Mouse (Mus musculus) small intestine, adult 2 months (tissue): Measurements from ENCODE around the gene Tmed3. TPM values are rescaled to one million over a fixed set of nuclear protein-coding genes. Genes with fewer than 3 reads are reported as not detected.
A peak's percentile ranks its signal among the peaks of the same experiment; 100 is the strongest.

Source experiments
- H3K27ac ChIP-seq: fragments of 200-500 bp; 2 replicates; pipeline ENCODE4 v1.5.1; 2012; ENCODE audit warnings: low read depth, low read length, control low read depth, inconsistent platforms; ENCODE audit not compliant: insufficient read depth
- H3K27me3 ChIP-seq: fragments of 200-500 bp; 2 replicates; pipeline ENCODE4 v1.6.1; 2012; ENCODE audit warnings: mild to moderate bottlenecking, moderate library complexity, low read length, inconsistent platforms; ENCODE audit not compliant: control insufficient read depth, insufficient read depth
- H3K36me3 ChIP-seq: fragments of 200-500 bp; 2 replicates; pipeline ENCODE4 v1.6.1; 2012; ENCODE audit warnings: mild to moderate bottlenecking, low read length, control low read depth, inconsistent platforms; ENCODE audit not compliant: control insufficient read depth, insufficient read depth
- H3K4me1 ChIP-seq: fragments of 200-500 bp; 2 replicates; pipeline ENCODE4 v1.6.1; 2012; ENCODE audit warnings: low read length, inconsistent platforms, mixed read lengths; ENCODE audit not compliant: control insufficient read depth, insufficient read depth, insufficient read length
- H3K4me3 ChIP-seq: fragments of 200-500 bp; 2 replicates; pipeline ENCODE4 v1.5.1; 2012; ENCODE audit warnings: low read depth, mild to moderate bottlenecking, control low read depth, inconsistent platforms, low read length, moderate library complexity
- CTCF ChIP-seq: fragments of 200-500 bp; IDR thresholded peaks from 2 replicates; pipeline ENCODE4 v1.5.1; 2012; ENCODE audit warnings: low read depth, mild to moderate bottlenecking, control low read depth, inconsistent platforms, low read length, moderate library complexity, mixed read lengths; ENCODE audit not compliant: insufficient replicate concordance, insufficient read length; ENCODE audit errors: extremely low read depth
- POLR2A ChIP-seq: fragments of 200-500 bp; IDR thresholded peaks from 2 replicates; pipeline ENCODE4 v1.6.1; 2012; ENCODE audit warnings: low read depth, mild to moderate bottlenecking, control low read depth, inconsistent platforms, low read length, moderate library complexity
- WGBS: fragments of 180-500 bp; shearing (Covaris S2); methylation state at CpG from one replicate; pipeline ENCODE4 v1.1.7; 2018; 5-methylcytosine and 5-hydroxymethylcytosine counted together
- polyA plus RNA-seq: library from polyadenylated mRNA; depleted of rRNA; stranded (reverse); fragments of >200 nt; gene quantifications from 2 replicates; pipeline ENCODE4 v1.2.3, GENCODE M21; 2012; rRNA removed

The Tmed3 gene
- 55.5 and 60.5 TPM in 2 replicates for polyA plus RNA-seq

- no peaks in the 10 kb centered on the region for H3K27me3 ChIP-seq
- H3K4me3 ChIP-seq, result peak within 1 kb of the TSS; percentile 85
- H3K4me1 ChIP-seq, result peaks cover 8% of the 10 kb centered on the region; the same call in 1 of the 2 replicates
- peak within 1 kb of the TSS; percentile 54 for H3K27ac ChIP-seq
- peak; percentile 76 for TF ChIP-seq POLR2A
- peak; percentile 44; the same call in 1 of the 2 replicates for TF ChIP-seq CTCF
- 1% methylated on average over 52 of the region's 52 CpGs for WGBS
- H3K36me3 ChIP-seq, result peaks cover 2% of the 10 kb centered on the region; the same call in 1 of the 2 replicates
These were observed at the start of gene Tmed3 for GRCm38 (mm10) chr9:89704265-89705196. TSS of gene Tmed3 (minus strand) at chr9:89705068.

DNA sequence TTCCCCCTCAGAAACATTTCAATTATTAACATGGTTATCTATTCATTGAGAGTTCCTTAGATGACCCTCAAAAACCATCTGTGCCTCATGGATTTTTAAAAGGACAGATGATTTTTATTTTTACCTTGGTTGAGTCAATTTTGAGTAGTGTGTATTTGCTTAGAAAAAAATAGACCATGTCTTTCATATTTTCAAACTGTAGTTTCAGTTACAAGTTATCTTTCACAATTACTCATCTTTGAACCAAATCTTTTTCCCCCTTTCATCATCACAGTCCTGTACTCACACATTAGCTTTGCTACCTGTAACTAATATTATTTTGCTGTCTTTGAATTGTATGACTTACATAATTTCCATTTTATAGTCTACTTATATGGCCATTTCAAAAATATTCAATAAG lies 35.2 kb upstream of the Tmed3 start:
- Histone ChIP-seq H3K27ac (no peak overlapping the region), H3K27me3 (no peaks in the 10 kb centered on the region), H3K36me3 (no peaks in the 10 kb centered on the region), H3K4me1 (no peaks in the 10 kb centered on the region), H3K4me3 (no peak overlapping the region)
- TF ChIP-seq CTCF, result no peak
- no peak for TF ChIP-seq POLR2A

DNA sequence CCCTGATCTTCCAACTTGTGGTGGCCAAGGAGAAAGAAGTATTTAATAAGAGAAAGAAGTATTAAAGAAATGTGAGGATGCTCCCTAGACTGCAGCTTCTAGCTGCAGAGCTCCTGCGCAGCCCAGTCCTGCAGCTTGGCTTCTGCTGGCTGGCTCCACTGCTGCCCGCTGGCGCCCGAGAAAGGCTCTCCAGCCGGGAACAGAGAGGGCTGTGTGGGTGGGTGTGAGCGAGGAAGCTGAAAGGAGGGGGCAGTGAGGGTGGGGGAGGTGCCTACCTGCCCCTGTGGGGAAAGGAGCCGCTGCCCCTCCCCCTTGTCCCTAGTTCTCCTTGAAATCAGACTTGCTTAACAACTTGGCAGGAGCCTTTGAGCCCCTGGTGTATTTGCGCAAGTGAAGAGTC lies 33.4 kb upstream of the Tmed3 start, which contains the start of gene Ankrd34c:
TSS of gene Ankrd34c (minus strand) at position 181 of the 400 bp plus-strand sequence.
- TF ChIP-seq POLR2A (no peak), CTCF (no peak)
- Histone ChIP-seq H3K4me1 (no peaks in the 10 kb centered on the region), H3K27ac (no peak within 1 kb of the TSS), H3K36me3 (no peaks in the 10 kb centered on the region), H3K27me3 (no peaks in the 10 kb centered on the region), H3K4me3 (no peak within 1 kb of the TSS)
- WGBS, result 4% methylated on average over 8 of the region's 8 CpGs

DNA sequence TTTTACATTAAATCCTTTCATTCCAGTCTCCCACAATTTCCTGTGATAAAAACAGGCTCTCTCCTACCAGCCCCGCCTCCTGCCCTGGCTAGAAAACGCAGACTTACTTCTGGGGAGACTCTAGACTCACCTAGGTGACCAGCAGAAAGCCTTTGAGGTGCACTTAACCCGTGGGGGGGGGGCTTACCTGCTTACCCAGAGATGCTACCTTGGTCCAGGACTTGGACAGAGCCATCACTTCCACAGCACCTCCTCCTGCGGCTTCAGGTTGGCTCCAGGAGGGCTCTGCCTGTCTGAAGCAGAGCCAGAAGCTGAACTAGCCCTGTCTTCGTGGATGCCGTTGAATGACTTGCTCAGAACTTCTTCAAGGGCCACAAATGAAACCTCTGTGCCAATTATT lies 33.0 kb upstream of the Tmed3 start:
- TF ChIP-seq CTCF (no peak), POLR2A (no peak)
- H3K4me3 ChIP-seq, result no peak overlapping the region
- H3K27ac ChIP-seq, result no peak overlapping the region
- WGBS, result 11% methylated on average over 6 of the region's 6 CpGs
- H3K4me1 ChIP-seq, result no peaks in the 10 kb centered on the region
- H3K27me3 ChIP-seq, result no peaks in the 10 kb centered on the region
- H3K36me3 ChIP-seq, result no peaks in the 10 kb centered on the region

DNA sequence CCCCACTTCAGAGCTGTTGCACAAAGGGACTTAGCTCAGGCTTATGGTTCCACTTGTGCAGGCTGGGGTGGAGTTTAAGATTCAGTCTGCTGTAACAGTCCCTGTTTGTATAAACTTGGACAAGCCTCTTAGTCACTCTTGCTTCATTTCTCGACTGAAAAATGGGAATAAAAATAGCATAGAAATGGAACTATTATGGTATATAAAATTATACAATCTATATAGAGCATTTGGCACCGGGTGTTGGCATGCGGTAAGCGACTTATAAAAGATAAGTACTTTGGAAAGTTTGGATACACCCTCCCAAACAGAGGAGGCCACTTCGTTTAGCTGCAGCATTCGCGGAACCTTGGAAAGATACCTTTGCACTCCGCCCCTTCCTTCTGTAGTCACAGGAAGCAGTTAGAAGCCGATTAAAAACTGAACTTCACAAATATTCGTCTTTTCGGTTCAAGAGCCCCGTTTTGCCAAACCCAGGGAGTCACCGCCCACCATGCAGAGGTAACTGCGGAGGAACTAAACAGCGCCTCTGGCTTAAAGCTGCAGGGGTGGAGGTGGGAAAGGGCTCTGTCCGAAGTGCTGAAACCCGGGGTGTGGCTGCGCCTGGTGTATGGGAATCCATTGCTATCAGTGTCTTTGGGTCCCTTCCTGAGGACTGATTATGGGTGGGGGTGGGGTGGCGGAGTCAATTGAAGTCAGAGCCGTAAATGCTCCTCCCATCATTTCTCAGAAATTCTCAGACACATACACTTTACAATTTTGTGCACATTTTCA lies 32.3 kb upstream of the Tmed3 start:
- no peaks in the 10 kb centered on the region for H3K27me3 ChIP-seq
- H3K4me1 ChIP-seq, result no peaks in the 10 kb centered on the region
- TF ChIP-seq POLR2A, result no peak
- no peak for TF ChIP-seq CTCF
- no peak overlapping the region for H3K27ac ChIP-seq
- WGBS, result 9% methylated on average over 20 of the region's 20 CpGs
- no peak overlapping the region for H3K4me3 ChIP-seq
- no peaks in the 10 kb centered on the region for H3K36me3 ChIP-seq

GRCm38 (mm10) chr9:89706906-89707305 lies 2.0 kb upstream of the Tmed3 start:
- peaks cover 8% of the 10 kb centered on the region; the same call in 1 of the 2 replicates for H3K4me1 ChIP-seq
- peak; percentile 39; the same call in 1 of the 2 replicates for TF ChIP-seq CTCF
- no peak for TF ChIP-seq POLR2A
- no peak overlapping the region for H3K4me3 ChIP-seq
- H3K27me3 ChIP-seq, result no peaks in the 10 kb centered on the region
- WGBS, result 27% methylated on average over 4 of the region's 4 CpGs
- no peaks in the 10 kb centered on the region for H3K36me3 ChIP-seq
- no peak overlapping the region for H3K27ac ChIP-seq

GRCm38 (mm10) chr9:89705197-89705533 lies 297 bp upstream of the Tmed3 start:
- H3K27ac ChIP-seq, result no peak overlapping the region
- no peaks in the 10 kb centered on the region for H3K27me3 ChIP-seq
- peak overlapping the region; percentile 85 for H3K4me3 ChIP-seq
- TF ChIP-seq CTCF, result no peak
- TF ChIP-seq POLR2A, result no peak
- H3K4me1 ChIP-seq, result peaks cover 8% of the 10 kb centered on the region; the same call in 1 of the 2 replicates
- 10% methylated on average over 10 of the region's 10 CpGs for WGBS
- H3K36me3 ChIP-seq, result 0 out of 2 replicates have a peak, but pooled peaks cover 1% of the 10 kb centered on the region
